Mouse (Mus musculus): ENCODE results near the gene Fryl. TPM values are rescaled to one million over a fixed set of nuclear protein-coding genes. Genes with fewer than 3 reads are reported as not detected.

Gene Fryl
- polyA plus RNA-seq, 1 experiment from 2014 or later, result 20.8 TPM

- no peak overlapping the region for H3K9ac ChIP-seq (ENCODE audit: low read length)
- H3K27ac ChIP-seq (replicated peaks), result no peak overlapping the region
- H3K4me2 ChIP-seq (replicated peaks; ENCODE audit: low read depth), result no peak overlapping the region
- H3K4me3 ChIP-seq (ENCODE audit: low read depth, low read length), result no peak overlapping the region
- WGBS, result 68% methylated on average over 10 of the region's 10 CpGs
- ATAC-seq (ENCODE audit: low FRiP score, low TSS enrichment) (no peak), DNase-seq (ENCODE audit: low spot score) (no peak)
- no peak for TF ChIP-seq EP300 (optimal IDR thresholded peaks at IDR 0.05)
- no peak for TF ChIP-seq CTCF (IDR thresholded peaks at IDR 0.05; ENCODE audit: low read depth)
- no peaks in the 10 kb centered on the region for H3K9me3 ChIP-seq (ENCODE audit: control insufficient read depth, low read length)
- H3K27me3 ChIP-seq (ENCODE audit: control insufficient read depth, insufficient read depth, low read length), result no peaks in the 10 kb centered on the region
- H3K36me3 ChIP-seq (ENCODE audit: control insufficient read depth, insufficient read depth, low read length), result no peaks in the 10 kb centered on the region
- no peaks in the 10 kb centered on the region for H3K4me1 ChIP-seq (replicated peaks; ENCODE audit: control insufficient read depth, insufficient read depth)
Measured at GRCm38 (mm10) chr5:73241332-73241731, 15.1 kb downstream of the Fryl start.

- H3K4me1 ChIP-seq (replicated peaks; ENCODE audit: control insufficient read depth, insufficient read depth), result no peaks in the 10 kb centered on the region
- DNase-seq (ENCODE audit: low spot score), result no peak
- no peak overlapping the region for H3K4me3 ChIP-seq (ENCODE audit: low read depth, low read length)
- no peak overlapping the region for H3K27ac ChIP-seq (replicated peaks)
- no peaks in the 10 kb centered on the region for H3K9me3 ChIP-seq (ENCODE audit: control insufficient read depth, low read length)
- no peak overlapping the region for H3K4me2 ChIP-seq (replicated peaks; ENCODE audit: low read depth)
- TF ChIP-seq EP300 (optimal IDR thresholded peaks at IDR 0.05) (no peak), CTCF (IDR thresholded peaks at IDR 0.05; ENCODE audit: low read depth) (no peak)
- ATAC-seq (ENCODE audit: low FRiP score, low TSS enrichment), result no peak
- no peaks in the 10 kb centered on the region for H3K27me3 ChIP-seq (ENCODE audit: control insufficient read depth, insufficient read depth, low read length)
- no peak overlapping the region for H3K9ac ChIP-seq (ENCODE audit: low read length)
- no peaks in the 10 kb centered on the region for H3K36me3 ChIP-seq (ENCODE audit: control insufficient read depth, insufficient read depth, low read length)
- 92% methylated on average over 6 of the region's 6 CpGs for WGBS
Measured at GRCm38 (mm10) chr5:73240391-73240790, 16.0 kb downstream of the Fryl start.

- Histone ChIP-seq H3K4me3 (ENCODE audit: low read depth, low read length) (no peak overlapping the region), H3K27me3 (ENCODE audit: control insufficient read depth, insufficient read depth, low read length) (no peaks in the 10 kb centered on the region), H3K9me3 (ENCODE audit: control insufficient read depth, low read length) (no peaks in the 10 kb centered on the region), H3K9ac (ENCODE audit: low read length) (no peak overlapping the region), H3K27ac (replicated peaks) (no peak overlapping the region), H3K36me3 (ENCODE audit: control insufficient read depth, insufficient read depth, low read length) (no peaks in the 10 kb centered on the region), H3K4me2 (replicated peaks; ENCODE audit: low read depth) (no peak overlapping the region), H3K4me1 (replicated peaks; ENCODE audit: control insufficient read depth, insufficient read depth) (peaks cover 5% of the 10 kb centered on the region)
- DNase-seq (ENCODE audit: low spot score) (no peak), ATAC-seq (ENCODE audit: low FRiP score, low TSS enrichment) (no peak)
- no peak for TF ChIP-seq EP300 (optimal IDR thresholded peaks at IDR 0.05)
- no peak for TF ChIP-seq CTCF (IDR thresholded peaks at IDR 0.05; ENCODE audit: low read depth)
- WGBS, result 44% methylated on average over 6 of the region's 6 CpGs
Measured at GRCm38 (mm10) chr5:73236894-73237334, 19.5 kb downstream of the Fryl start.

GRCm38 (mm10) chr5:73235201-73235600, 21.2 kb downstream of the Fryl start:
- Histone ChIP-seq H3K4me3 (ENCODE audit: low read depth, low read length) (no peak overlapping the region), H3K4me1 (replicated peaks; ENCODE audit: control insufficient read depth, insufficient read depth) (peaks cover 5% of the 10 kb centered on the region), H3K4me2 (replicated peaks; ENCODE audit: low read depth) (no peak overlapping the region), H3K27me3 (ENCODE audit: control insufficient read depth, insufficient read depth, low read length) (no peaks in the 10 kb centered on the region), H3K9ac (ENCODE audit: low read length) (no peak overlapping the region), H3K36me3 (ENCODE audit: control insufficient read depth, insufficient read depth, low read length) (no peaks in the 10 kb centered on the region), H3K9me3 (ENCODE audit: control insufficient read depth, low read length) (no peaks in the 10 kb centered on the region), H3K27ac (replicated peaks) (no peak overlapping the region)
- 83% methylated on average over 5 of the region's 5 CpGs for WGBS
- no peak for ATAC-seq (ENCODE audit: low FRiP score, low TSS enrichment)
- TF ChIP-seq CTCF (IDR thresholded peaks at IDR 0.05; ENCODE audit: low read depth) (no peak), EP300 (optimal IDR thresholded peaks at IDR 0.05) (no peak)
- no peak for DNase-seq (ENCODE audit: low spot score)

GRCm38 (mm10) chr5:73233018-73233881, 23.2 kb downstream of the Fryl start:
- TF ChIP-seq CTCF (IDR thresholded peaks at IDR 0.05; ENCODE audit: low read depth) (no peak), EP300 (optimal IDR thresholded peaks at IDR 0.05) (no peak)
- H3K4me2 ChIP-seq (replicated peaks; ENCODE audit: low read depth), result no peak overlapping the region
- H3K36me3 ChIP-seq (ENCODE audit: control insufficient read depth, insufficient read depth, low read length), result no peaks in the 10 kb centered on the region
- H3K27me3 ChIP-seq (ENCODE audit: control insufficient read depth, insufficient read depth, low read length), result no peaks in the 10 kb centered on the region
- peak overlapping the region; percentile 30 for H3K27ac ChIP-seq (replicated peaks)
- no peaks in the 10 kb centered on the region for H3K9me3 ChIP-seq (ENCODE audit: control insufficient read depth, low read length)
- WGBS, result 44% methylated on average over 17 of the region's 17 CpGs
- H3K9ac ChIP-seq (ENCODE audit: low read length), result no peak overlapping the region
- ATAC-seq (ENCODE audit: low FRiP score, low TSS enrichment), result 0 out of 2 replicates have a peak, but pooled peaks have one; percentile 22
- DNase-seq (ENCODE audit: low spot score), result no peak
- peaks cover 5% of the 10 kb centered on the region for H3K4me1 ChIP-seq (replicated peaks; ENCODE audit: control insufficient read depth, insufficient read depth)
- H3K4me3 ChIP-seq (ENCODE audit: low read depth, low read length), result no peak overlapping the region

- H3K4me3 ChIP-seq (ENCODE audit: low read depth, low read length), result no peak overlapping the region
- 31% methylated on average over 9 of the region's 9 CpGs for WGBS
- ATAC-seq (ENCODE audit: low FRiP score, low TSS enrichment), result no peak
Measured at GRCm38 (mm10) chr5:73232267-73232666, 24.2 kb downstream of the Fryl start.

More at GRCm38 (mm10) chr5:73232267-73232666, 24.2 kb downstream of the Fryl start:
- DNase-seq (ENCODE audit: low spot score), result no peak
- Histone ChIP-seq H3K9ac (ENCODE audit: low read length) (no peak overlapping the region), H3K27me3 (ENCODE audit: control insufficient read depth, insufficient read depth, low read length) (no peaks in the 10 kb centered on the region), H3K27ac (replicated peaks) (no peak overlapping the region), H3K4me2 (replicated peaks; ENCODE audit: low read depth) (no peak overlapping the region), H3K36me3 (ENCODE audit: control insufficient read depth, insufficient read depth, low read length) (no peaks in the 10 kb centered on the region), H3K4me1 (replicated peaks; ENCODE audit: control insufficient read depth, insufficient read depth) (peaks cover 5% of the 10 kb centered on the region), H3K9me3 (ENCODE audit: control insufficient read depth, low read length) (no peaks in the 10 kb centered on the region)
- TF ChIP-seq CTCF (IDR thresholded peaks at IDR 0.05; ENCODE audit: low read depth), result no peak
- no peak for TF ChIP-seq EP300 (optimal IDR thresholded peaks at IDR 0.05)
